Mouse (Mus musculus): ENCODE results near the gene Fgd2. TPM values are rescaled to one million over a fixed set of nuclear protein-coding genes. Genes with fewer than 3 reads are reported as not detected.
"Not testable (repeated sequence)": the region's sequence is repeated elsewhere in the genome, so short reads cannot be mapped to it uniquely, and the experiment has no call there.

Gene Fgd2
- total RNA-seq, 4 experiments from 2014 or later: 0.75 to 3.6 (median 1.5) TPM

GRCm38 (mm10) chr17:29361982-29362691 lies 1.4 kb downstream of the Fgd2 start:
- DNase-seq (ENCODE audit: low spot score): no peak

DNA sequence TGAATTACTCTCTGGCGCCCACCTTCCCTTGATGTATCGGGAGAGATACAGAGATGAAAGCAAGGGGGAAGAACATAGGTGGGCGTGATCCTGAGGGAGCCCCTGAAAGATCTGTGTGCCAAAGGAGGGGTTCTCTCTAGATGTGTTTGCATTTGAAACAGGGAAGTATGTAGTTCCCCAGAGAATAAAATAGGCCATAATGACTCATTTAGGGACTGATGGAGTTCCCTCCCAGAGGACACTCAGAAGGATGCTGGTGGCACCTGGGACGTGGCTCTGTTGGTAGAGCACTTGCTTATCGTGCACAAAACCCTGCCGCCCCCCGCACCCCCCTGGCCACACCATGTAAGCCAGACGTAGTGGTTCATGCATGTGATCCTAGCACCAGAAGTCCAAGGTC lies 2.4 kb downstream of the Fgd2 start:
- DNase-seq (ENCODE audit: low spot score): no peak

GRCm38 (mm10) chr17:29365105-29365621 lies 4.4 kb downstream of the Fgd2 start:
- no peak for DNase-seq (ENCODE audit: low spot score)

GRCm38 (mm10) chr17:29368726-29369125 lies 8.0 kb downstream of the Fgd2 start:
- DNase-seq (ENCODE audit: low spot score): no peak

- DNase-seq (ENCODE audit: low spot score): peak; percentile 93
These were observed 10.4 kb downstream of the Fgd2 start for GRCm38 (mm10) chr17:29370984-29371723.

- DNase-seq (ENCODE audit: low spot score): no peak
These were observed 15.2 kb downstream of the Fgd2 start for GRCm38 (mm10) chr17:29375871-29376270.

DNA sequence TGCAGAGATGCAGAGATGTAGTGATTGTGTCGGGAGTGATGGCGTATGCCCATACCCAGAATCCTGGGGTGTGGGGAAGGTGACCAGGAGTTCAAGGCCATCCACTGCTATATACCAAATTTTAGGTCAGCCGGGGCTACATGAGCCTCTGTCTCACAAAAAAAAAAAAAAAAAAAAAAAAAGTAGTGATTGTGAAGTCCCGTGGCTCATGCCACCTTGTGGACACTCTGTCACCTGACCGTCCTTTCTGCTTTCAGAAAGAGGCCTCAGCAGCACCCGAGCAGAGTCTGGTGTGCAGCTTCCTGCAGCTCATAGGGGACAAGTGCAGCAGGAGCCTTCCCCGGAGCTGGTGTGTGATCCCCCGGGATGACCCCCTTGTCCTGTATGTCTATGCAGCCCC lies 17.3 kb downstream of the Fgd2 start:
- DNase-seq (ENCODE audit: low spot score): no peak

GRCm38 (mm10) chr17:29380241-29380640 lies 19.5 kb downstream of the Fgd2 start:
- no peak for DNase-seq (ENCODE audit: low spot score)

GRCm38 (mm10) chr17:29381472-29381871 lies 20.8 kb downstream of the Fgd2 start:
- peak; percentile 74 for DNase-seq (ENCODE audit: low spot score)

- no peak for DNase-seq (ENCODE audit: low spot score)
These were observed 21.7 kb downstream of the Fgd2 start for GRCm38 (mm10) chr17:29382417-29382816.

- no peak for DNase-seq (ENCODE audit: low spot score)
These were observed 23.2 kb downstream of the Fgd2 start for GRCm38 (mm10) chr17:29383923-29384322.

DNA sequence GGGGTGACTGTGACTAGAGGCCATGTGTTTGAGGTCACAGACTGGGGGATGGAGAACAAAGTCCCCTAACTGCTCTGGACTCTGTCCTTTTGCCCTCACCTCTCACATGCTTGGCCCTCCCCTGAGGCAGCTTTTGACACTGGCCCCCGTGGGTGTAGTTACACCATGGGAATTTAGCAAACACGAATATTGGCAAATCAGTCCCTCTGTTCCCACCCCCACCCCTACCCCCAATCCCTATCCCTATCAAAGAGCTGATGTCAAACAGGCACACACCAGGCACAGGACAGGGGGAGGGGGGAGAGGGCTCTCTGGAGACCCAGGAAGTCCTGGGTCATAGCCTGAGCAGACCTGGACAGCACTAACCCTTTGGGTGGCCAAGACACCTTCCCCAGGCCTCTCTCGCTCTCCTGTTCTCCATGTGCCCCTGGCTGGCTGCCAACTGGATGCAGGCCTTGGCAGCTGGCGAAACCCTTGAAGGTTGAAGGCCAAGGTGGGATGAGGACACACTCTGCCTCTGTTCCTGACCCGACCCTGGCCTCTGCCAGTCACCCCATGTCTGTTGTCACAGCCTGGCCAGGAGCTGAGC lies 24.2 kb downstream of the Fgd2 start:
- DNase-seq (ENCODE audit: low spot score): no peak

DNA sequence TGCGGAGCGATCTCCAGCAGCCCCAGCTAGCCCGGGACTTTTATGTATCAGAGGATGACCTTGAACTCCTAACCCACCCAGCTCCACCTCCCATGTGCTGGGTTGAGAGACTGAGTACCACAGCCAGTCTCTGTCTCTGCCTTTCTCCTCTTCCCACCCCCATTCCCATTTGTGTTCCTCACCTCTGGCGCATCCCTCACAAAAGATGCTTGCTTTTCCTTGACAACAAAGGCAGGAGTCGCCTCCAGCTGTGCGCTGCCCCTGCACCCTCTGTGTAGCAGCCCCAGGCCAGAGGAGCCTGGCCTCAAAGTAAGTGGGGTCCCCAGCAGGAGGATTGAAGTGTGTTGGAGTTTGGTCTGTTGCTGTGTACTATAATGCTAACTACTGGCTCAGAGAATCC lies 25.0 kb downstream of the Fgd2 start:
- DNase-seq (ENCODE audit: low spot score): no peak

GRCm38 (mm10) chr17:29388978-29389377 lies 28.3 kb downstream of the Fgd2 start:
- no peak for DNase-seq (ENCODE audit: low spot score)

DNA sequence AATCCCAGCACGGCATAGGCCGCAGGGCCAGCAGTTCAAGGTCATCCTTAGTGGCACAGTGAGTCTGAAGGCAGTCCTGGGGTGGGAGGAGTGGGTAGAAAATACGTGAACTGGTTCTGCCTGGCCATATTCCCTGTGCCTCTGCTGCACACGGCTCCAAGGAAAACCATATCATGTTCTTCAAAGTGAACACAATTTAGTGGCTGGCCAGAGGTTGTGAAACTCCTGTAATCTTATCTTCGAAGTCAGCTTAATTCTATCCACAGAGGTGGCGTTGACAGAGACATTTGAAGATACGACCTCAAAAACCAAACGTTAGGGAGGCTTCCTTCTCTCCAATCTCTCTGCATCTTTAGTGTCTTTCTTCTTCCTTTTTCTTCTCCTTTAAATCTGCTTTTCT lies 30.6 kb downstream of the Fgd2 start:
- DNase-seq (ENCODE audit: low spot score): no peak

DNA sequence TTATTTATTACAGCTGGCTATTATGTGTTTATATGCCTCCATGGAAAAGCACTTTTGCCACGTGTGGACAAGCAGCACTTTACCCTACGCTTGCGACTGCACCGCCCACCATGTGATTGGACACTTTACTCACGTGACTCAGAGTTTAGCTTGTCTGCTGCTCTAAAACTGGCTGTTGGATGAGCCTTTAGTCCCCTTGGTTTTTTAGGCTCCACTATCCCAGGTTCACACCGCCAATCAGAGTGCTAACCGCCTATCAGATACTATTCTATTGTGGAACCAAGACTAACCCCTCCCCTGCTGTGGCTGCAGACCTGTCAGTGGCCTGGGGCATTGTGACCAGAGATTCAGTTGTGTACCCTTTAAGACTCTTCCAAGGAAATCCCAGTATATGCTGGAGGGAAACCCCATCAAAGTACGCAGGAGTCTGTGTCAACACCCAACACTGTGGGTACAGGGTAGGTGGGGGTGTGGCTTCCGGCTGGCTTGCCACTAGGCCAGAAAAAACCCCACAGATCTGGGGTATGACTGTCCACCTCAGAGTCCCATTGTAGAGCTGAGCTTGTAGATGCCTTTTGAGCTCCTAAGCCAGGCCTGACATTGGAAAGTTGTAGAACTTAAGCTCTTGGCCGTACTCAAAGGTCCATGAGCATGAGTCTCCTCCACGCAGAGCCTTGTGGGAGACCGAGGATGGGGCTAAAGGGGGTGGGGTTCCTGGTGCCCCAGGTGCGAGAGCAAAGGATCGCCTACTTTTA lies 32.8 kb downstream of the Fgd2 start:
- DNase-seq (ENCODE audit: low spot score): no peak

DNA sequence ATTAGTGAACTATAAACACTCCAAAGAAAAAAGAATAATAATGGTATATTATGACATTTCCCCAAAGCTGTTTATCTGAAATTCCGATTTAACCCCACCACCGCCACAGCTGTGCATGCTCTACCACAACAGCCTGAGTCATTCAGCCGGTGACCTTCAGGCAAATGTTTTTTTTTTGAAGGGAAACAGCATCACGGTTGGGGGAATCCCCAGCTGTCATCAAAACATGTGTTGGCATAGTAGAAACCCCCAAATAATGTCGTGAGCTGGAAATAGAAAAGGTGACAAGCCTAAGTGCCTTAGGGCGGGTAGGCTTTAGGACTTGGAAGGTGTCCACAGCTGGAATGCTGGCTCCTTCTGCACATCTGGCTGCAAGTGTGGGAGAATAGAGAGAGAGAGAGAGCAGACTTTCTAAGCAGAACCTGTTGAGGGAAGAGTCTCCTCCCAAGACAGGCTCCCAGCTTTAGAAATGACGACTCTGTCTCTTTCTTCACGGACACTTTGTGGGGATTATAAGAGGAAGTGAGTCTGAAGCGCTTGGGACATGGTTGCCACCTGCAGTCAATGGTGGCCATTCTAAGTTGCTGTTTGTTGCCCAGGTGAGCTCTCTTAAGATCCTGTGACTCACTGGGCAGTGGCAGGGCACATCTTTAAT lies 33.5 kb downstream of the Fgd2 start:
- no peak for DNase-seq (ENCODE audit: low spot score)

DNA sequence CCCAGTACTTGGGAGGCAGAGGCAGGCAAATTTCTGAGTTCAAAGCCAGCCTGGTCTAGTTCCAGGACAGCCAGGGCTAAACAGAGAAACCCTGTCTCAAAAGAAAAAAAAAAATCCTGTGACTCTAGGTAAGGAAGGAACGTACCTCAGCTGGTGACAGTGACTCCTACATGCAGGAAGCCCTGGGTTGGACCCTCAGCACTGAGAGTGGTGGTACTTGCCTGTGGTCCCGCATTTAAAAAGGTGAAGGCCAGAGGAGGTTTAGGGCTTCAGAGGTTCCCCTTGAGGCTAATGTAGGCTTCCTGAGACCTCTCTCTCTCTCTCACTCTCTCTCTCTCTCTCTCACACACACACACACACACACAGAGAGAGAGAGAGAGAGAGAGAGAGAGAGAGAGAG lies 34.0 kb downstream of the Fgd2 start:
- not testable (repeated sequence) for DNase-seq (ENCODE audit: low spot score)

- peak; percentile 66 for DNase-seq (ENCODE audit: low spot score)
These were observed 34.7 kb downstream of the Fgd2 start for GRCm38 (mm10) chr17:29395381-29395780.

- DNase-seq (ENCODE audit: low spot score): no peak
These were observed 35.5 kb downstream of the Fgd2 start for GRCm38 (mm10) chr17:29396056-29396799.

- DNase-seq (ENCODE audit: low spot score): peak; percentile 84
These were observed 36.1 kb downstream of the Fgd2 start for GRCm38 (mm10) chr17:29396821-29397242.
